Mouse (Mus musculus) hindbrain, embryonic 15.5 days (tissue): Measurements from ENCODE around the gene Arhgef6. TPM values are rescaled to one million over a fixed set of nuclear protein-coding genes. Genes with fewer than 3 reads are reported as not detected.
A peak's percentile ranks its signal among the peaks of the same experiment; 100 is the strongest.

Source experiments
- ATAC-seq: fragments of 200-750 bp; cut with Nextera tagmentation; 2 replicates; pipeline ENCODE4 v1.8.0; 2017; ENCODE audit warnings: low read depth, moderate number of reproducible peaks, moderate TSS enrichment; ENCODE audit not compliant: low FRiP score
- H3K27ac ChIP-seq: fragments of 300-500 bp; sonication (generic); replicated peaks from 2 replicates; pipeline ENCODE4 v1.5.1; 2015; ENCODE audit warnings: mild to moderate bottlenecking, inconsistent platforms
- H3K27me3 ChIP-seq: fragments of 300-500 bp; sonication (generic); 2 replicates; pipeline ENCODE4 v1.6.1; 2015; ENCODE audit warnings: control low read depth, inconsistent platforms
- H3K36me3 ChIP-seq: fragments of 300-500 bp; sonication (generic); 2 replicates; pipeline ENCODE4 v1.6.1; 2015; ENCODE audit warnings: control low read depth, inconsistent platforms
- H3K4me1 ChIP-seq: fragments of 300-500 bp; sonication (generic); replicated peaks from 2 replicates; pipeline ENCODE4 v1.6.1; 2015; ENCODE audit warnings: control low read depth, inconsistent platforms
- H3K4me2 ChIP-seq: fragments of 300-500 bp; sonication (generic); 2 replicates; pipeline ENCODE4 v1.6.1; 2015; ENCODE audit warnings: moderate library complexity, mild to moderate bottlenecking, inconsistent platforms
- H3K4me3 ChIP-seq: fragments of 300-500 bp; sonication (generic); 2 replicates; pipeline ENCODE4 v1.5.1; 2015; ENCODE audit warnings: mild to moderate bottlenecking, inconsistent platforms
- H3K9ac ChIP-seq: fragments of 300-500 bp; sonication (generic); 2 replicates; pipeline ENCODE4 v1.6.1; 2015; ENCODE audit warnings: inconsistent platforms
- H3K9me3 ChIP-seq: fragments of 300-500 bp; sonication (generic); 2 replicates; pipeline ENCODE4 v1.6.1; 2016; ENCODE audit warnings: control low read depth, inconsistent platforms
- WGBS: fragments of 180-500 bp; shearing (Covaris S2); methylation state at CpG from one replicate; pipeline ENCODE4 v1.1.7; 2015; 5-methylcytosine and 5-hydroxymethylcytosine counted together
- polyA plus RNA-seq: library from polyadenylated mRNA; unstranded; fragments of >200 nt; fragmentation: Nextera tagmentation; extraction: Ambion mirVana; gene quantifications from 2 replicates; pipeline ENCODE4 v1.2.1, GENCODE M21; 2015

The Arhgef6 gene
- polyA plus RNA-seq, 1 experiment from 2014 or later = 5.1 TPM

- Histone ChIP-seq H3K27me3 (no peaks in the 10 kb centered on the region), H3K9ac (no peak overlapping the region), H3K4me2 (no peak overlapping the region), H3K4me1 (no peaks in the 10 kb centered on the region), H3K27ac (no peak overlapping the region), H3K9me3 (no peaks in the 10 kb centered on the region), H3K36me3 (no peaks in the 10 kb centered on the region), H3K4me3 (no peak overlapping the region)
- ATAC-seq = no peak
- WGBS = 59% methylated on average over 9 of the region's 9 CpGs
Measured at GRCm38 (mm10) chrX:57286281-57286680, 52.2 kb downstream of the Arhgef6 start.

GRCm38 (mm10) chrX:57282184-57282583, 56.3 kb downstream of the Arhgef6 start:
- H3K9me3 ChIP-seq = no peaks in the 10 kb centered on the region
- no peak overlapping the region for H3K27ac ChIP-seq
- WGBS = 96% methylated on average over 3 of the region's 3 CpGs
- no peaks in the 10 kb centered on the region for H3K4me1 ChIP-seq
- no peak overlapping the region for H3K4me2 ChIP-seq
- no peak overlapping the region for H3K9ac ChIP-seq
- no peak overlapping the region for H3K4me3 ChIP-seq
- no peaks in the 10 kb centered on the region for H3K36me3 ChIP-seq
- ATAC-seq = no peak
- no peaks in the 10 kb centered on the region for H3K27me3 ChIP-seq

GRCm38 (mm10) chrX:57277560-57278335, 60.8 kb downstream of the Arhgef6 start:
- Histone ChIP-seq H3K36me3 (no peaks in the 10 kb centered on the region), H3K4me1 (no peaks in the 10 kb centered on the region), H3K27me3 (no peaks in the 10 kb centered on the region), H3K27ac (no peak overlapping the region), H3K4me3 (no peak overlapping the region), H3K9me3 (no peaks in the 10 kb centered on the region), H3K9ac (no peak overlapping the region), H3K4me2 (no peak overlapping the region)
- 0 out of 2 replicates have a peak, but pooled peaks have one; percentile 42 for ATAC-seq
- WGBS = 46% methylated on average over 6 of the region's 6 CpGs

- no peak overlapping the region for H3K4me3 ChIP-seq
- ATAC-seq = no peak
- no peaks in the 10 kb centered on the region for H3K27me3 ChIP-seq
- no peaks in the 10 kb centered on the region for H3K4me1 ChIP-seq
- no peak overlapping the region for H3K27ac ChIP-seq
- WGBS = 84% methylated on average over 4 of the region's 4 CpGs
- no peaks in the 10 kb centered on the region for H3K36me3 ChIP-seq
- H3K9me3 ChIP-seq = no peaks in the 10 kb centered on the region
- no peak overlapping the region for H3K4me2 ChIP-seq
- no peak overlapping the region for H3K9ac ChIP-seq
Measured at GRCm38 (mm10) chrX:57263515-57263914, 75.0 kb downstream of the Arhgef6 start.

- 49% methylated on average over 2 of the region's 2 CpGs for WGBS
- no peak overlapping the region for H3K4me3 ChIP-seq
- no peak overlapping the region for H3K4me2 ChIP-seq
- H3K9ac ChIP-seq = no peak overlapping the region
- H3K27ac ChIP-seq = no peak overlapping the region
- no peaks in the 10 kb centered on the region for H3K27me3 ChIP-seq
- no peaks in the 10 kb centered on the region for H3K4me1 ChIP-seq
- ATAC-seq = no peak
- no peaks in the 10 kb centered on the region for H3K9me3 ChIP-seq
- H3K36me3 ChIP-seq = no peaks in the 10 kb centered on the region
Measured at GRCm38 (mm10) chrX:57260744-57261143, 77.8 kb downstream of the Arhgef6 start.

- H3K36me3 ChIP-seq = no peaks in the 10 kb centered on the region
- H3K9me3 ChIP-seq = no peaks in the 10 kb centered on the region
- no peaks in the 10 kb centered on the region for H3K27me3 ChIP-seq
- no peak overlapping the region for H3K27ac ChIP-seq
- H3K4me2 ChIP-seq = no peak overlapping the region
- WGBS = 64% methylated on average over 7 of the region's 7 CpGs
- no peaks in the 10 kb centered on the region for H3K4me1 ChIP-seq
- H3K4me3 ChIP-seq = no peak overlapping the region
- no peak overlapping the region for H3K9ac ChIP-seq
- ATAC-seq = no peak
Measured at GRCm38 (mm10) chrX:57253329-57254055, 85.0 kb downstream of the Arhgef6 start.

GRCm38 (mm10) chrX:57238572-57238971, 100.0 kb downstream of the Arhgef6 start:
- Histone ChIP-seq H3K27me3 (no peaks in the 10 kb centered on the region), H3K4me3 (no peak overlapping the region), H3K27ac (no peak overlapping the region), H3K9ac (no peak overlapping the region), H3K36me3 (no peaks in the 10 kb centered on the region), H3K9me3 (no peaks in the 10 kb centered on the region), H3K4me2 (no peak overlapping the region), H3K4me1 (no peaks in the 10 kb centered on the region)
- WGBS = 85% methylated on average over 3 of the region's 3 CpGs
- no peak for ATAC-seq

GRCm38 (mm10) chrX:57235982-57236381, 102.5 kb downstream of the Arhgef6 start:
- H3K9me3 ChIP-seq = no peaks in the 10 kb centered on the region
- 73% methylated on average over 4 of the region's 4 CpGs for WGBS
- no peak overlapping the region for H3K27ac ChIP-seq
- no peak overlapping the region for H3K4me3 ChIP-seq
- no peak overlapping the region for H3K9ac ChIP-seq
- H3K4me1 ChIP-seq = no peaks in the 10 kb centered on the region
- ATAC-seq = no peak
- no peak overlapping the region for H3K4me2 ChIP-seq
- H3K27me3 ChIP-seq = no peaks in the 10 kb centered on the region
- H3K36me3 ChIP-seq = no peaks in the 10 kb centered on the region

- Histone ChIP-seq H3K9me3 (no peaks in the 10 kb centered on the region), H3K9ac (no peak overlapping the region), H3K27me3 (no peaks in the 10 kb centered on the region), H3K4me2 (no peak overlapping the region), H3K4me3 (no peak overlapping the region), H3K36me3 (no peaks in the 10 kb centered on the region), H3K27ac (no peak overlapping the region), H3K4me1 (no peaks in the 10 kb centered on the region)
- 70% methylated on average over 2 of the region's 2 CpGs for WGBS
- no peak for ATAC-seq
Measured at GRCm38 (mm10) chrX:57233596-57233995, 104.9 kb downstream of the Arhgef6 start.

GRCm38 (mm10) chrX:57228178-57228577, 110.4 kb downstream of the Arhgef6 start:
- no peak overlapping the region for H3K4me2 ChIP-seq
- whole genome bisulfite sequencing = 70% methylated on average over 2 of the region's 2 CpGs
- no peaks in the 10 kb centered on the region for H3K4me1 ChIP-seq
- ATAC-seq = no peak
- H3K4me3 ChIP-seq = no peak overlapping the region
- H3K36me3 ChIP-seq = no peaks in the 10 kb centered on the region
- H3K27ac ChIP-seq = no peak overlapping the region
- no peaks in the 10 kb centered on the region for H3K27me3 ChIP-seq
- H3K9ac ChIP-seq = no peak overlapping the region
- H3K9me3 ChIP-seq = no peaks in the 10 kb centered on the region

GRCm38 (mm10) chrX:57223301-57223700, 115.2 kb downstream of the Arhgef6 start:
- no peaks in the 10 kb centered on the region for H3K36me3 ChIP-seq
- H3K4me1 ChIP-seq = no peaks in the 10 kb centered on the region
- H3K27ac ChIP-seq = no peak overlapping the region
- H3K9me3 ChIP-seq = no peaks in the 10 kb centered on the region
- H3K27me3 ChIP-seq = no peaks in the 10 kb centered on the region
- no peak overlapping the region for H3K9ac ChIP-seq
- 88% methylated on average over 10 of the region's 10 CpGs for WGBS
- no peak overlapping the region for H3K4me3 ChIP-seq
- no peak for ATAC-seq
- H3K4me2 ChIP-seq = no peak overlapping the region

- WGBS = 82% methylated on average over 3 of the region's 3 CpGs
Measured at GRCm38 (mm10) chrX:57221881-57222280, 116.6 kb downstream of the Arhgef6 start.

More at GRCm38 (mm10) chrX:57221881-57222280, 116.6 kb downstream of the Arhgef6 start:
- no peak for ATAC-seq
- Histone ChIP-seq H3K4me1 (no peaks in the 10 kb centered on the region), H3K4me3 (no peak overlapping the region), H3K9me3 (no peaks in the 10 kb centered on the region), H3K4me2 (no peak overlapping the region), H3K9ac (no peak overlapping the region), H3K27me3 (no peaks in the 10 kb centered on the region), H3K27ac (no peak overlapping the region), H3K36me3 (no peaks in the 10 kb centered on the region)
